Mouse (Mus musculus): ENCODE results near the gene Ppip5k2. TPM values are rescaled to one million over a fixed set of nuclear protein-coding genes. Genes with fewer than 3 reads are reported as not detected.
A peak's percentile ranks its signal among the peaks of the same experiment; 100 is the strongest.

Ppip5k2 gene
- total RNA-seq, 2 experiments from 2014 or later, result 9.1 to 14.3 TPM

- no peak for ATAC-seq (replicated peaks; ENCODE audit: low FRiP score, poor library complexity, severe bottlenecking)
Observed at GRCm38 (mm10) chr1:97672849-97673248, 97.4 kb downstream of the Ppip5k2 start.

DNA sequence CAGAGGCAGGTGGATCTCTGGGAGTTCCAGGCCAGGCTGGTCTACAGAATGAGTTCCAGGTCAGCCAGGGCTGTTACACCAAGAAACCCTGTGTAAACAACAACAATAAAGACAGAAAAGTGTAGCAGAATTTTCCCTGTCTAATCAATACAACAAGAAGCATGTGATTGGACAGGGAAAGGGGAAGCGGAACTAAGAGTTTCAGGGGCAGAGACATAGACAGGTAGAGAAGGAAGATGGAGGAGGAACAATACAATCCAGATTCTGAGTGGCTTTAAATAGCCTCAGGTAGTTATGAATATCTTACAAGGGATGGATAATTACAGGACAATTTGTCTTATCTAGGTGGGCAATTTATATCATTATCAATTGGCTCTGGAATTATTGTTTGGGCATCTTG is 102.9 kb downstream of the Ppip5k2 start:
- no peak for ATAC-seq (replicated peaks; ENCODE audit: low FRiP score, poor library complexity, severe bottlenecking)

GRCm38 (mm10) chr1:97662324-97662723 is 107.9 kb downstream of the Ppip5k2 start:
- no peak for ATAC-seq (replicated peaks; ENCODE audit: low FRiP score, poor library complexity, severe bottlenecking)

DNA sequence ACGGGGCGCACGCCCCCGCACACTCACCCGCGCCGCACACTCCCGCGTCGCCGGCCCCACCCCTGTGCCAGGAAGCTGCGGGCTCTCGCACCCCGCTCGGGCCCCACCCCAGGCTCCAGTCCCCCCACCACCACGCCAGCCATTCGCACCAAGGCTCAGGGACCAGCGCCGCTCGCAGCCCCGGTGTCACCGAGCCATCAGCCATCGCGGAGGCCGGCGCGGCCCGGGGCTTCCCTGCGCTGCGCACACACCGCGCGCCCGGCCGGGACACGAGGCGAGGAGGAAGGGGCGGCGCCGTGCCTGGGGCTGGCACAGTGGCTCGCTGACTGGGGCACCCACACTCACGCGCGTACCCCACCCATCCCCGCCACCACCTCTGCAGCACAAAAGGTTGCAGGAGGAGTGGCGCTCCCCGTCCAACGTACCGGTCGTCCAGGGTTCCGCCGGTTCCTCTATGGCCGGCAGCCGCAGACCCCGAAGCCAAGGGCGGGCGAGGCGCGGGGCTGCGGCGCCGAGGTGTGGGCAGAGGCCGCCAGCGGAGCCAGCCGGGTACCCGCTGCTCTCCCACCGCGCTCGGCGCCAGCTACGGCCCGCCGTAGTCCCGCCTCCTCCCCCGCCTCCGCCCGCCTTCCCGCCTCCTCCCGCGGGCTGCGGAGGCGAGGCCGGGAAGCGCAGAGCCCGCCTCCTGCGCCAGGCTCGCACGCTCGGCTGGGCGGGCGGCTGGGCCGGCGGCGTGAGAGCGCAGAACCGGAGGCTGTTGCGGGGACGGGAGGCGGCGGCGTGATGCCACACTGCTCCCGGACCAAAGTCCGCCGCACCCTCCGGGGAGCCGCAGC is 108.6 kb downstream of the Ppip5k2 start, which contains the start of gene D1Ertd622e:
D1Ertd622e (minus strand) TSS at position 669 of the 836 bp plus-strand sequence.
- ATAC-seq (replicated peaks; ENCODE audit: low FRiP score, poor library complexity, severe bottlenecking), result peak; percentile 86

DNA sequence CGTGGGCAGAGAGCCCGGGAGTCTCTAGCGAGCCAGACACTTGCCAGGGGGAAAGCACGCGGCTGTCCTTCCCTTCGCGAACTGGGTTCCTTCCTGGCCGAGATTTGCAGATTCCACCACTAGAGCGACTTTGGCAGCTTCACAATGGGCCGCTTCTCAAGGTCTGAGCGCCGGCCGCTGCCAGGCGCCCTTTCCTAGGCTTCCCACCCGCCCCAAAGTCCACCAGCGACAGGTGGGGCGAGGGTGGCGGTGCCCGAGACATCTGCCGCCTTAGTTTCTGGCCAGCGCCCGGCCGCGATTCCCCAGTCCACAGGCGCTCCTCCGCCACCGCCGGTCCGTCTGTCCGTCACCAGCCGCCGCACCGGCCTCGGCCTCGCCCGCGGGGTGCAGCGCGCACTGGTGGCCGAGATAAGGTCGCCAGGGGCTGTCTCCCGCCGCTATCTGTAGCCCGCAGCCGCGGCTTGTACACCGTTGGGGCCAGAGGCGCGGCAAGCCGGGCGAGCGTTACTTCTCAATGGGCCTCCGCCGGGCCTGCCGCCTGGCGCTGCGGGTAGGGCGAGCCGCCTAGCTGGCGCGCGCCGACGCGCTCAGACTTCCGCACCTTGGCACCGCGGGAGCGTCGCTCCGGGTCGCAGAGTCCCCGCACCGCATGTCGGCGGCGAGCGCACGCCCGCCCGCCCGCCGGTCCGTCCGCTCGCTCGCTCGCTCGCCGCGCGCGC is 109.4 kb downstream of the Ppip5k2 start:
- ATAC-seq (replicated peaks; ENCODE audit: low FRiP score, poor library complexity, severe bottlenecking), result peak; percentile 84

DNA sequence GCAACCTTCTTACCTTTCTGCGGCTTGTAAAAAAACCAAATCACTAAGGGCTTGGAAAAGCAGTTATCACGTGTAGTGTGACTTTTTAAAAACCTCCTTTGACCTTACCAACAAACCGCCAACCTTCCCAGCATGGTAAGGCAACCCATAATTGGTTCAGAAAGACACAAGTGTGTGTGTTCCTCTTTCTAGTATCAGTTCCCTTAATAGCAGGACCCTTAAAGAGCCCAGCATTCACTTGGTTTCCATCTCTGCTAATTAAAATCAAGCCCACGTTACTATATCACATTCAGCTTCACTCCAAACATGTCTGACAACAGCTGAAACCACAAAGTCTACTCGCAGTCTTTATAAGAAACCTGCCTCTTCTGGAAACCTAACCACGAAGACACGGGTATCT is 110.8 kb downstream of the Ppip5k2 start:
- no peak for ATAC-seq (replicated peaks; ENCODE audit: low FRiP score, poor library complexity, severe bottlenecking)

GRCm38 (mm10) chr1:97657786-97658185 is 112.4 kb downstream of the Ppip5k2 start:
- ATAC-seq (replicated peaks; ENCODE audit: low FRiP score, poor library complexity, severe bottlenecking), result no peak

DNA sequence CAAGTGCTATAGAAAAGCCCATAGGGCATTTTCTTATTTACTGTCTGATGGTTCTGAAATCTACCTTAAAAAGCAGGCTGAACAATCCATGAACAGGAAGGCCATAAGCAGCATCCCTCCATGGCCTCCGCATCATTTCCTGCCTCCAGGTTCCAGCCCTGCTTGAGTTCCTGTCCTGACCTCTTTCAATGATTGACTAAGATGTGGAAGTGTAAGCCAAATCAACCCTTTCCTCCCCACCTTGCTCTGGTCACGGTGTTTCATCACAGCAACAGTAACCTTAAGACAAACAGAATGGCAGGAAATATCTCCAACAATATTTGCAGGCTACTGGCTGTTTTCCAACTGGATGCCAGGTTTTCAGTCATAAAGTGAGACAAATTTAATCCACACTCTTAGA is 113.0 kb downstream of the Ppip5k2 start:
- no peak for ATAC-seq (replicated peaks; ENCODE audit: low FRiP score, poor library complexity, severe bottlenecking)

Other genes with a start within 250 kb of the Ppip5k2 start
- 69.6 and 73.5 TPM in 2 replicates for gene D1Ertd622e, start 108.3 kb downstream of the Ppip5k2 start, total RNA-seq (2015; ENCODE audit: low replicate concordance)
- gene D1Ertd622e, start 108.3 kb downstream of the Ppip5k2 start, total RNA-seq (2017; ENCODE audit: low replicate concordance), result 66.3 and 71.0 TPM in 2 replicates
- gene Gin1, start 239 bp downstream of the Ppip5k2 start, total RNA-seq (2015; ENCODE audit: low replicate concordance), result 13.0 and 24.3 TPM in 2 replicates
- gene Gin1, start 239 bp downstream of the Ppip5k2 start, total RNA-seq (2017; ENCODE audit: low replicate concordance), result 21.6 and 26.6 TPM in 2 replicates